8 mouse cellular contexts compared by ENCODE assay signal in genomic region chr14:56598759-56599158, GRCm38 (mm10). TPM values are rescaled to one million over a fixed set of nuclear protein-coding genes. Genes with fewer than 3 reads are reported as not detected.
A peak's percentile ranks its signal among the peaks of the same experiment; 100 is the strongest.
DNase-seq lines count a peak whose midpoint lies in the region; ATAC-seq and TF ChIP-seq lines count a peak whose summit lies in the region.

No protein-coding gene starts in this region.

- no peak overlapping the region for H3K9ac ChIP-seq in kidney, embryonic 15.5 days

- H3K4me2 ChIP-seq in kidney, embryonic 15.5 days = no peak overlapping the region

- no peaks in the 10 kb centered on the region for H3K9me3 ChIP-seq in kidney, embryonic 15.5 days (replicated peaks)

- H3K27me3 ChIP-seq in kidney, embryonic 15.5 days = no peaks in the 10 kb centered on the region

- no peak overlapping the region for H3K4me3 ChIP-seq in kidney, embryonic 15.5 days (replicated peaks)
- no peak overlapping the region for H3K4me3 ChIP-seq in olfactory bulb, adult 2 months (ENCODE audit: insufficient read depth, low read depth, low read length)

- TF ChIP-seq POLR2A in olfactory bulb, adult 2 months (IDR thresholded peaks at IDR 0.05; ENCODE audit: insufficient read depth, low read depth, low read length) = no peak

- ATAC-seq in kidney, embryonic 15.5 days (replicated peaks; ENCODE audit: low FRiP score) = no peak
- ATAC-seq in frontal cortex, adult (ENCODE audit: low TSS enrichment) = no peak

- peaks cover 36% of the 10 kb centered on the region for H3K36me3 ChIP-seq in kidney, embryonic 15.5 days

- no peak overlapping the region for H3K27ac ChIP-seq in kidney, embryonic 15.5 days
- no peak overlapping the region for H3K27ac ChIP-seq in olfactory bulb, adult 2 months (ENCODE audit: insufficient read depth, low read depth, low read length)

- WGBS in kidney, embryonic 15.5 days = 51% methylated on average over 6 of the region's 6 CpGs
- 48% methylated on average over 6 of the region's 6 CpGs for WGBS in olfactory bulb, adult 2 months

- TF ChIP-seq CTCF in olfactory bulb, adult 2 months (IDR thresholded peaks at IDR 0.05; ENCODE audit: insufficient read depth, low read depth, low read length) = peak; percentile 46; the same call in 1 of the 2 replicates

- no peaks in the 10 kb centered on the region for H3K4me1 ChIP-seq in kidney, embryonic 15.5 days
- no peaks in the 10 kb centered on the region for H3K4me1 ChIP-seq in olfactory bulb, adult 2 months (ENCODE audit: control insufficient read depth, insufficient read depth, low read length)

- DNase-seq in kidney, adult 9 months = peak; percentile 40
- DNase-seq in CD8-positive naive resting alpha-beta T cell, adult 2 months (ENCODE audit: low read depth in 2 of 2, low spot score in 2 of 2) = peak; percentile 63 to 64
- DNase-seq in adrenal gland, adult 18-20 months (ENCODE audit: low spot score in 2 of 2) = peak; percentile 46 to 55
- peak; percentile 23 for DNase-seq in embryo, embryonic 11.5 days (ENCODE audit: low read depth, low spot score)
- peak; percentile 21 to 31 for DNase-seq in layer of hippocampus, postnatal 10 days (ENCODE audit: low spot score in 2 of 2)

RNA-seq across cellular contexts. Expression of gene Parp4, which starts 23.3 kb away (rescaled TPM):
- polyA plus RNA-seq in kidney, embryonic 15.5 days (2015; fragmentation: Nextera tagmentation; extraction: Ambion mirVana) = 5.1 and 8.0 TPM in 2 replicates
- 10 to 100 TPM; 28.2 to 32.1 TPM for total RNA-seq in adrenal gland, adult 18-20 months (2021)
- total RNA-seq in layer of hippocampus, postnatal 10 days (2021) = 1 to 10 TPM; 2.6 to 3.3 TPM
- 71.6 TPM in 1 of 2 replicates, not detected in the other for polyA plus RNA-seq in olfactory bulb, adult 2 months (2012; ENCODE audit: insufficient read depth, insufficient read length, low replicate concordance, missing spikeins)

RNA-seq across cellular contexts. Expression of gene Cenpj, which starts 23.5 kb away (rescaled TPM):
- polyA plus RNA-seq in kidney, embryonic 15.5 days (2015; fragmentation: Nextera tagmentation; extraction: Ambion mirVana) = 11.4 and 11.6 TPM in 2 replicates
- 1 to 10 TPM; 7.0 to 8.7 TPM for total RNA-seq in adrenal gland, adult 18-20 months (2021)
- 1 to 10 TPM; 5.0 to 5.1 TPM for total RNA-seq in layer of hippocampus, postnatal 10 days (2021)
- not detected in 2 replicates for polyA plus RNA-seq in olfactory bulb, adult 2 months (2012; ENCODE audit: insufficient read depth, insufficient read length, low replicate concordance, missing spikeins)

Comparison
In these comparisons a context has a peak if more than half of its experiments do, and no peak if none do; other contexts are left out.
1. RNA of gene Parp4, which starts 23.3 kb away (total RNA-seq): 28.2 to 32.1 TPM in adrenal gland, adult 18-20 months; 2.6 to 3.3 TPM in layer of hippocampus, postnatal 10 days; every median in the first group is over 4 times any median in the second.
2. Peak in every context shown above with its lines, with median percentiles within 50 percentile points of each other: DNase-seq.